Mouse (Mus musculus) left cerebral cortex, postnatal 10 days (tissue): ENCODE measurements around the gene Fam49a. TPM values are rescaled to one million over a fixed set of nuclear protein-coding genes. Genes with fewer than 3 reads are reported as not detected.

Experiments
- DNase-seq, 2 experiments: peaks; one replicate each; pipeline ENCODE4 v3.0.0; 2021 to 2022; ENCODE audit warnings: low spot score in 2 of 2, mixed read lengths in 1 of 2; ENCODE audit errors: extremely low spot score in 1 of 2
- intact Hi-C: fragments of 180-260 bp; cut with DNase I; formaldehyde crosslinking; loops from one replicate; pipeline ENCODE4 v1.15.1; 2025
- total RNA-seq, 2 experiments: library from RNA; stranded (reverse); gene quantifications; 2 replicates each; pipeline ENCODE4 v1.2.3; 2021

The Fam49a gene
- total RNA-seq, 2 experiments from 2014 or later, result 330 to 354 TPM

- intact Hi-C loops, result loop anchor here (2.0 to 5.0 kb wide), 2 partner anchors 73 to 219 kb away; no protein-coding TSS in a partner anchor
- peak; percentile 39 to 73 for DNase-seq
Measured at GRCm38 (mm10) chr12:12396224-12396623, 134.3 kb downstream of the Fam49a start.

DNA sequence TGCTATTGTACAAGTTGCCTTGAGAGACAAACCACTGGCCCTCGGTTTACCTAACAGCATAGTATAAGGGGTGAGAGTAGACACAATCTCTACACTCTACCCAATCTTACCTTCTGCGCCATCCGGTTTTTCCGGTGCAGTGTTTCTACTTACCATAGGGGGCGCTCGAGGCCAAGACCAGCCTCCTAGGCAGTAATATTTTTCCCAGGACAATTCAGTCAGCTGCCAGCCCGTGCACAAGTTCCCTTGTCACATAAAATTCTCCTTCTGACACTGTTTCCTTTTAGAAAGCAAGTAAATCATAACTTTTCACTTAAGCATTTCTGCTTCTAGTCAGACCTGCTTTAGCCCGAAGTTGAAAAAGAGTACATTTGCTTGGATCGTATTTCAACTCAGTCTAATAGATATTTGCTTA, 139.1 kb downstream of the Fam49a start:
- intact Hi-C loops, result no loop called here

DNA sequence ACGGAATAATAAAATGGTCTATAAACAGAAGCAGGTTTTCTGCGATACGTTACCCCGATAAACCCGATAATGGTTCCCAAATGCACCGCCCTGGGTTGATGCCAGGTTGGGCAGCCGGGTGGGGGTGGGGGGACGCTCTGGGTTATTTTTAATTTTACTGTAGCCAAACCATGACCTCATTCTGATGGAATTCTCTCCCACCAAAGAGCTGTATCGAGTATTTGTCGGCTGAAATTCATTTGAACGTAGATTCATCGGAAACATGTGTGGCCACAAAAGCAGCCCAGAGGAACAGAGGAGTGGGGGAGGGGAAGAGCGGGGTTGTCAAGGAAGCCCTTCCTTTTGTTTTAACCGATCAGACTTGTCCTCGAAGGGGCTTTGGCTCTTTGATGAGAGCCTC, 139.6 kb downstream of the Fam49a start:
- intact Hi-C loops, result no loop called here
- peak in 1 of 2 experiments; percentile 46 for DNase-seq

More for the DNA sequence above, 139.1 kb downstream of the Fam49a start:
- DNase-seq, result peak in 1 of 2 experiments; percentile 63

- no peak for DNase-seq
- intact Hi-C loops, result no loop called here
Measured at GRCm38 (mm10) chr12:12405491-12406110, 143.7 kb downstream of the Fam49a start.

- DNase-seq, result no peak
- intact Hi-C loops, result no loop called here
Measured at GRCm38 (mm10) chr12:12409044-12409443, 147.1 kb downstream of the Fam49a start.

GRCm38 (mm10) chr12:12412674-12413073, 150.7 kb downstream of the Fam49a start:
- intact Hi-C loops, result loop anchor here (5.0 kb wide), 1 partner anchor 90 kb away; no protein-coding TSS in a partner anchor
- peak; percentile 46 to 73 for DNase-seq

GRCm38 (mm10) chr12:12420423-12420822, 158.5 kb downstream of the Fam49a start:
- intact Hi-C loops, result loop anchor here (2.0 to 5.0 kb wide), 3 partner anchors 197 to 794 kb away; partner anchors contain the start of gene Mycn
- DNase-seq, result no peak

DNA sequence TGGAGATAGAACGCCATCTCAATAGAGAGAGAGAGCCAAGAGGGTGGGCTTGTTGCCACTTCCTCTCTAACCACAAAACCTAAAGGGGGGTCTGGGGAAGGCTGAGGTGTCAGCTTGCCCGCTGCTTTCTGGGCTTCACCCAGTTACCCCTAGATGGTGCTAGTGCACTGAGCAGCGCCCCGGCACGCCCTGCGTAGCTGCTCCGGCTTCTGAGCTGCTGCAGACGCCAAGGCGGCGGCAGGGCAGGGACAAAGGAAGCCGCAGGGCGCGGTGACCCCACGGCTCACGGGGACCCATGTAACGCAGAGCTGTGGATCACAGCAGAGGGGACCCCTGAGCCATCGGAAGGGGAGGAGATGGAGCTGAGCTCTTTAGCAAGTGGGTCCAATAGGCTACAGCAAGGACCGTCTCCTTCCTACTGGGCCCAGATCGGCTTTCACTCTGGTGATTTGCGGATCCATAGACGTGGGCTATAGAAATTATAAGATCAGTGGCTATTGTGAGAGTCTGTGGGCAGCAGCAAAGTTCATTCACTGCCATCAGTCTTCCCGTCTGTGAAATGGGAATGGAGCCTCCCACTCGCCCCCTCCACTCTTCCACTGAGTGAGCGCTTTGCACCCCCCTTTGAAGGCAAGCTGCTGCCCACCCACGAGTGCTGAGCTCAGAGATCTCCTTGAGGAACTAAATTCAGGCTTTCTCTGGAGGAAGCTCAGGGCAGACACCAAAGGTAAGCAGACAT, 159.1 kb downstream of the Fam49a start:
- intact Hi-C loops, result loop anchor here (2.0 to 5.0 kb wide), 3 partner anchors 196 to 794 kb away; partner anchors contain the start of gene Mycn
- DNase-seq, result peak; percentile 86 to 88

GRCm38 (mm10) chr12:12421580-12421878, 159.6 kb downstream of the Fam49a start:
- intact Hi-C loops, result loop anchor here (2.0 to 5.0 kb wide), 3 partner anchors 196 to 793 kb away; partner anchors contain the start of gene Mycn
- DNase-seq, result no peak

- DNase-seq, result no peak
Measured at GRCm38 (mm10) chr12:12425188-12425587, 163.2 kb downstream of the Fam49a start.

GRCm38 (mm10) chr12:12427285-12427684, 165.3 kb downstream of the Fam49a start:
- intact Hi-C loops, result no loop called here
- DNase-seq, result no peak

More at GRCm38 (mm10) chr12:12425188-12425587, 163.2 kb downstream of the Fam49a start:
- intact Hi-C loops, result no loop called here

GRCm38 (mm10) chr12:12428886-12429285, 166.9 kb downstream of the Fam49a start:
- no peak for DNase-seq
- intact Hi-C loops, result no loop called here
